Mouse (Mus musculus) heart, embryonic 16.5 days (tissue): ENCODE data around the gene Tsc22d1. TPM values are rescaled to one million over a fixed set of nuclear protein-coding genes. Genes with fewer than 3 reads are reported as not detected.

Experiments
- ATAC-seq: fragments of 200-750 bp; cut with Nextera tagmentation; replicated peaks from 2 replicates; pipeline ENCODE4 v1.8.0; 2017; ENCODE audit warnings: moderate number of reproducible peaks; ENCODE audit not compliant: insufficient read depth, low FRiP score; ENCODE audit errors: extremely low read depth
- H3K27ac ChIP-seq: fragments of 300-500 bp; sonication (generic); 2 replicates; pipeline ENCODE4 v1.5.1; 2014; ENCODE audit warnings: mild to moderate bottlenecking, low read length, control low read depth, moderate library complexity
- H3K27me3 ChIP-seq: fragments of 300-500 bp; sonication (generic); 2 replicates; pipeline ENCODE4 v1.6.1; 2014; ENCODE audit warnings: low read length, mixed read lengths; ENCODE audit not compliant: control insufficient read depth, insufficient read depth
- H3K36me3 ChIP-seq: fragments of 300-500 bp; sonication (generic); 2 replicates; pipeline ENCODE4 v1.6.1; 2014; ENCODE audit not compliant: control insufficient read depth, insufficient read depth
- H3K4me1 ChIP-seq: fragments of 300-500 bp; sonication (generic); 2 replicates; pipeline ENCODE4 v1.6.1; 2014; ENCODE audit warnings: low read length, mixed read lengths; ENCODE audit not compliant: control insufficient read depth, insufficient read depth
- H3K4me2 ChIP-seq: fragments of 300-500 bp; sonication (generic); 2 replicates; pipeline ENCODE4 v1.6.1; 2014; ENCODE audit warnings: low read depth, mild to moderate bottlenecking, control low read depth, low read length
- H3K4me3 ChIP-seq: fragments of 300-500 bp; sonication (generic); 2 replicates; pipeline ENCODE4 v1.5.1; 2014; ENCODE audit warnings: mild to moderate bottlenecking, control low read depth, low read length
- H3K9ac ChIP-seq: fragments of 300-500 bp; sonication (generic); 2 replicates; pipeline ENCODE4 v1.6.1; 2014; ENCODE audit warnings: low read length, control low read depth
- H3K9me3 ChIP-seq: fragments of 300-500 bp; sonication (generic); replicated peaks from 2 replicates; pipeline ENCODE4 v1.6.1; 2016; ENCODE audit warnings: low read length; ENCODE audit not compliant: control insufficient read depth
- WGBS: fragments of 180-500 bp; shearing (Covaris S2); extraction: QIAGEN DNeasy Blood & Tissue Kit; methylation state at CpG from one replicate; pipeline ENCODE4 v1.1.7; 2014; 5-methylcytosine and 5-hydroxymethylcytosine counted together
- polyA plus RNA-seq: library from polyadenylated mRNA; unstranded; fragments of >200 nt; fragmentation: Nextera tagmentation; extraction: Ambion mirVana; gene quantifications from 2 replicates; pipeline ENCODE4 v1.2.1, GENCODE M21; 2015

Gene Tsc22d1
- polyA plus RNA-seq, 1 experiment from 2014 or later = 367 TPM

GRCm38 (mm10) chr14:76504121-76504737 lies 89.5 kb downstream of the Tsc22d1 start:
- no peaks in the 10 kb centered on the region for H3K27me3 ChIP-seq
- H3K4me3 ChIP-seq = peak overlapping the region; percentile 79
- peak; percentile 92 for ATAC-seq
- H3K4me2 ChIP-seq = peak overlapping the region; percentile 90
- WGBS = under 1% methylated on average over 33 of the region's 52 CpGs
- no peaks in the 10 kb centered on the region for H3K9me3 ChIP-seq
- H3K27ac ChIP-seq = peak overlapping the region; percentile 100
- H3K4me1 ChIP-seq = peaks cover 25% of the 10 kb centered on the region
- H3K36me3 ChIP-seq = peaks cover 18% of the 10 kb centered on the region
- H3K9ac ChIP-seq = peak overlapping the region; percentile 98

GRCm38 (mm10) chr14:76505101-76505438 lies 90.3 kb downstream of the Tsc22d1 start:
- H3K9me3 ChIP-seq = no peaks in the 10 kb centered on the region
- H3K27ac ChIP-seq = peak overlapping the region; percentile 100
- H3K4me1 ChIP-seq = peaks cover 25% of the 10 kb centered on the region
- H3K27me3 ChIP-seq = no peaks in the 10 kb centered on the region
- H3K9ac ChIP-seq = peak overlapping the region; percentile 98
- H3K4me2 ChIP-seq = peak overlapping the region; percentile 90
- WGBS = under 1% methylated on average over 10 of the region's 10 CpGs
- H3K36me3 ChIP-seq = peaks cover 21% of the 10 kb centered on the region
- no peak for ATAC-seq
- H3K4me3 ChIP-seq = peak overlapping the region; percentile 79

GRCm38 (mm10) chr14:76505439-76506220 lies 90.9 kb downstream of the Tsc22d1 start:
- Histone ChIP-seq H3K9me3 (no peaks in the 10 kb centered on the region), H3K4me1 (peaks cover 23% of the 10 kb centered on the region), H3K36me3 (peaks cover 22% of the 10 kb centered on the region), H3K9ac (peak overlapping the region; percentile 98), H3K27ac (peak overlapping the region; percentile 100), H3K4me2 (peak overlapping the region; percentile 90), H3K4me3 (peak overlapping the region; percentile 79), H3K27me3 (no peaks in the 10 kb centered on the region)
- ATAC-seq = peak; percentile 88
- under 1% methylated on average over 31 of the region's 31 CpGs for WGBS

- 39% methylated on average over 27 of the region's 27 CpGs for WGBS
- H3K9ac ChIP-seq = peak overlapping the region; percentile 85
- H3K4me3 ChIP-seq = peak overlapping the region; percentile 79
Measured at GRCm38 (mm10) chr14:76506425-76507205, 91.9 kb downstream of the Tsc22d1 start.

GRCm38 (mm10) chr14:76507357-76507756 lies 92.6 kb downstream of the Tsc22d1 start:
- Histone ChIP-seq H3K9me3 (no peaks in the 10 kb centered on the region), H3K4me3 (peak overlapping the region; percentile 79), H3K4me1 (peaks cover 23% of the 10 kb centered on the region), H3K27ac (no peak overlapping the region; the same call in 1 of the 2 replicates), H3K27me3 (no peaks in the 10 kb centered on the region), H3K9ac (peak overlapping the region; percentile 85; the same call in 1 of the 2 replicates), H3K4me2 (peak overlapping the region; percentile 90), H3K36me3 (peaks cover 22% of the 10 kb centered on the region)
- 82% methylated on average over 7 of the region's 7 CpGs for WGBS
- no peak for ATAC-seq

More at GRCm38 (mm10) chr14:76506425-76507205, 91.9 kb downstream of the Tsc22d1 start:
- Histone ChIP-seq H3K9me3 (no peaks in the 10 kb centered on the region), H3K4me1 (peaks cover 23% of the 10 kb centered on the region), H3K4me2 (peak overlapping the region; percentile 90), H3K36me3 (peaks cover 22% of the 10 kb centered on the region), H3K27ac (peak overlapping the region; percentile 100), H3K27me3 (no peaks in the 10 kb centered on the region)
- no peak for ATAC-seq

- Histone ChIP-seq H3K4me1 (peaks cover 23% of the 10 kb centered on the region), H3K27me3 (no peaks in the 10 kb centered on the region), H3K36me3 (peaks cover 22% of the 10 kb centered on the region), H3K4me3 (no peak overlapping the region), H3K27ac (0 out of 2 replicates have a peak overlapping the region, but pooled peaks have one; percentile 27), H3K4me2 (peak overlapping the region; percentile 90; the same call in 1 of the 2 replicates), H3K9ac (no peak overlapping the region), H3K9me3 (no peaks in the 10 kb centered on the region)
- WGBS = 66% methylated on average over 9 of the region's 9 CpGs
- ATAC-seq = no peak
Measured at GRCm38 (mm10) chr14:76507804-76508500, 93.2 kb downstream of the Tsc22d1 start.

GRCm38 (mm10) chr14:76508701-76509100 lies 93.9 kb downstream of the Tsc22d1 start:
- WGBS = 61% methylated on average over 10 of the region's 10 CpGs
- no peak for ATAC-seq
- no peaks in the 10 kb centered on the region for H3K9me3 ChIP-seq
- no peak overlapping the region for H3K4me3 ChIP-seq
- no peak overlapping the region for H3K27ac ChIP-seq
- peaks cover 22% of the 10 kb centered on the region for H3K36me3 ChIP-seq
- no peak overlapping the region for H3K9ac ChIP-seq
- H3K4me1 ChIP-seq = peaks cover 26% of the 10 kb centered on the region
- H3K4me2 ChIP-seq = no peak overlapping the region
- H3K27me3 ChIP-seq = no peaks in the 10 kb centered on the region

GRCm38 (mm10) chr14:76511971-76512370 lies 97.2 kb downstream of the Tsc22d1 start:
- H3K36me3 ChIP-seq = peaks cover 15% of the 10 kb centered on the region
- H3K4me3 ChIP-seq = no peak overlapping the region
- WGBS = 74% methylated on average over 7 of the region's 7 CpGs
- H3K9me3 ChIP-seq = no peaks in the 10 kb centered on the region
- no peak overlapping the region for H3K27ac ChIP-seq
- H3K9ac ChIP-seq = no peak overlapping the region
- peaks cover 28% of the 10 kb centered on the region for H3K4me1 ChIP-seq
- no peak for ATAC-seq
- no peak overlapping the region for H3K4me2 ChIP-seq
- no peaks in the 10 kb centered on the region for H3K27me3 ChIP-seq
